Mouse (Mus musculus) thymus, adult 18-20 months (tissue): ENCODE data around the gene Hoxa2.

Experiments
- DNase-seq, 2 experiments: peaks; one replicate each; pipeline ENCODE4 v3.0.0; 2022; ENCODE audit warnings: mixed read lengths in 2 of 2

The Hoxa2 gene

GRCm38 (mm10) chr6:52177806-52178205 lies 13.2 kb upstream of the Hoxa2 start:
- no peak for DNase-seq

GRCm38 (mm10) chr6:52177061-52177735 lies 12.6 kb upstream of the Hoxa2 start, which contains the start of gene 5730596B20Rik:
Gene 5730596B20Rik (plus strand): TSS chr6:52177498.
- no peak for DNase-seq

- no peak for DNase-seq
Measured at GRCm38 (mm10) chr6:52176391-52176790, 11.8 kb upstream of the Hoxa2 start.

GRCm38 (mm10) chr6:52175864-52176263 lies 11.2 kb upstream of the Hoxa2 start:
- no peak for DNase-seq

- DNase-seq, result no peak
Measured at GRCm38 (mm10) chr6:52174968-52175751, 10.5 kb upstream of the Hoxa2 start.

GRCm38 (mm10) chr6:52173648-52174047 lies 9.0 kb upstream of the Hoxa2 start:
- no peak for DNase-seq

GRCm38 (mm10) chr6:52172501-52172900 lies 7.9 kb upstream of the Hoxa2 start:
- DNase-seq, result no peak

GRCm38 (mm10) chr6:52171938-52172337 lies 7.3 kb upstream of the Hoxa2 start:
- no peak for DNase-seq

GRCm38 (mm10) chr6:52171331-52171730 lies 6.7 kb upstream of the Hoxa2 start:
- DNase-seq, result no peak

GRCm38 (mm10) chr6:52170898-52171223 lies 6.2 kb upstream of the Hoxa2 start:
- DNase-seq, result no peak

GRCm38 (mm10) chr6:52170166-52170897 lies 5.7 kb upstream of the Hoxa2 start:
- DNase-seq, result no peak

- no peak for DNase-seq
Measured at GRCm38 (mm10) chr6:52169499-52170165, 5.0 kb upstream of the Hoxa2 start.

GRCm38 (mm10) chr6:52168191-52169055 lies 3.8 kb upstream of the Hoxa2 start:
- DNase-seq, result no peak

GRCm38 (mm10) chr6:52167736-52168161 lies 3.1 kb upstream of the Hoxa2 start:
- no peak for DNase-seq

GRCm38 (mm10) chr6:52167176-52167575 lies 2.5 kb upstream of the Hoxa2 start:
- no peak for DNase-seq

- DNase-seq, result no peak
Measured at GRCm38 (mm10) chr6:52166431-52167077, 1.9 kb upstream of the Hoxa2 start.

- DNase-seq, result no peak
Measured at GRCm38 (mm10) chr6:52165441-52166370, 1.1 kb upstream of the Hoxa2 start.

GRCm38 (mm10) chr6:52164051-52164625 lies 493 bp downstream of the Hoxa2 start:
- no peak for DNase-seq

- DNase-seq, result no peak
Measured at GRCm38 (mm10) chr6:52163366-52164031, 1.1 kb downstream of the Hoxa2 start.
